Mouse (Mus musculus) kidney, adult 2 months (tissue): Measurements from ENCODE around the gene Hes6. TPM values are rescaled to one million over a fixed set of nuclear protein-coding genes. Genes with fewer than 3 reads are reported as not detected.
A peak's percentile ranks its signal among the peaks of the same experiment; 100 is the strongest.

Source experiments
- DNase-seq: peaks from one replicate; pipeline ENCODE4 v3.0.0; 2021
- H3K27ac ChIP-seq: fragments of 200-500 bp; 2 replicates; pipeline ENCODE4 v1.5.1; 2012; ENCODE audit warnings: low read depth, low read length, control low read depth, inconsistent platforms; ENCODE audit not compliant: insufficient read depth
- H3K27me3 ChIP-seq: fragments of 200-500 bp; replicated peaks from 2 replicates; pipeline ENCODE4 v1.6.1; 2012; ENCODE audit warnings: mild to moderate bottlenecking, moderate library complexity, low read length, inconsistent platforms; ENCODE audit not compliant: control insufficient read depth, insufficient read depth
- H3K36me3 ChIP-seq: fragments of 200-500 bp; 2 replicates; pipeline ENCODE4 v1.6.1; 2012; ENCODE audit warnings: mild to moderate bottlenecking, moderate library complexity, low read length, inconsistent platforms; ENCODE audit not compliant: control insufficient read depth, insufficient read depth
- H3K4me1 ChIP-seq: fragments of 200-500 bp; 2 replicates; pipeline ENCODE4 v1.6.1; 2011; ENCODE audit warnings: low read length; ENCODE audit not compliant: control insufficient read depth, insufficient read depth
- H3K4me3 ChIP-seq: fragments of 200-500 bp; 2 replicates; pipeline ENCODE4 v1.5.1; 2011; ENCODE audit warnings: mild to moderate bottlenecking, low read depth, low read length, control low read depth; ENCODE audit not compliant: insufficient read depth
- CTCF ChIP-seq: fragments of 200-500 bp; conservative IDR thresholded peaks from 2 replicates; pipeline ENCODE4 v1.5.1; 2011; ENCODE audit warnings: low read depth, mild to moderate bottlenecking, control low read depth, low read length, moderate library complexity, mixed read lengths; ENCODE audit not compliant: insufficient read depth, insufficient read length
- POLR2A ChIP-seq: fragments of 200-500 bp; IDR thresholded peaks from one replicate; pipeline ENCODE4 v1.6.1; 2011; ENCODE audit warnings: low read depth, low read length, control low read depth
- WGBS: fragments of 180-500 bp; shearing (Covaris S2); methylation state at CpG from one replicate; pipeline ENCODE4 v1.1.7; 2018; 5-methylcytosine and 5-hydroxymethylcytosine counted together
- polyA plus RNA-seq: library from polyadenylated mRNA; depleted of rRNA; stranded (reverse); fragments of >200 nt; gene quantifications from 2 replicates; pipeline ENCODE4 v1.2.3, GENCODE M21; 2012

Gene Hes6
- polyA plus RNA-seq, 1 experiment, result 64.1 TPM

GRCm38 (mm10) chr1:91457698-91458097 lies 43.9 kb upstream of the Hes6 start:
- peaks cover 55% of the 10 kb centered on the region for H3K4me1 ChIP-seq

DNA sequence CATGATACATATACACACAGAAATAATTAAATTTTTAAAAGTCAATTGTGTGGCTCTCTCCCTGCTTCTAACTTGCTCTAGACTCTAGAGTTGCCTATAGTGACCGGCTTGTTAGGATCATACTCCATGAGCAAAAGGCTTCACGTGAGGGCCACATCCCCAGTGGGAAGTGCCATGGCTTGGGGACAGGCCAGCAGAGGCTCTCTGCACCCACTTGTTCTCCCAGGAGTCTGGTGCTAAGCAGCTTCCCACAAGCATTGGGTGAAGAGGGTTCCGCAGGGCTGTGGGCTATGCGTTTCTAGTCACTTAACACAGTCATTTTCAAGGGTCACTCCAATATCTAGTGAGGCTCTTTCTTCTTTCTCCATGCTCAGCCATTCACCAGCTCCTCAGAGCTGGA lies 43.3 kb upstream of the Hes6 start:
- H3K4me1 ChIP-seq, result peaks cover 61% of the 10 kb centered on the region
- peak overlapping the region; percentile 96 for H3K27ac ChIP-seq
- H3K36me3 ChIP-seq, result no peaks in the 10 kb centered on the region
- WGBS, result 80% methylated on average over 4 of the region's 4 CpGs
- H3K27me3 ChIP-seq, result no peaks in the 10 kb centered on the region
- no peak for TF ChIP-seq POLR2A
- TF ChIP-seq CTCF, result no peak
- no peak for DNase-seq
- no peak overlapping the region for H3K4me3 ChIP-seq

More at GRCm38 (mm10) chr1:91457698-91458097, 43.9 kb upstream of the Hes6 start:
- Histone ChIP-seq H3K27me3 (no peaks in the 10 kb centered on the region), H3K36me3 (no peaks in the 10 kb centered on the region), H3K4me3 (peak overlapping the region; percentile 74; the same call in 1 of the 2 replicates), H3K27ac (peak overlapping the region; percentile 96)
- no peak for DNase-seq
- TF ChIP-seq CTCF (no peak), POLR2A (no peak)
- 25% methylated on average over 5 of the region's 5 CpGs for WGBS

DNA sequence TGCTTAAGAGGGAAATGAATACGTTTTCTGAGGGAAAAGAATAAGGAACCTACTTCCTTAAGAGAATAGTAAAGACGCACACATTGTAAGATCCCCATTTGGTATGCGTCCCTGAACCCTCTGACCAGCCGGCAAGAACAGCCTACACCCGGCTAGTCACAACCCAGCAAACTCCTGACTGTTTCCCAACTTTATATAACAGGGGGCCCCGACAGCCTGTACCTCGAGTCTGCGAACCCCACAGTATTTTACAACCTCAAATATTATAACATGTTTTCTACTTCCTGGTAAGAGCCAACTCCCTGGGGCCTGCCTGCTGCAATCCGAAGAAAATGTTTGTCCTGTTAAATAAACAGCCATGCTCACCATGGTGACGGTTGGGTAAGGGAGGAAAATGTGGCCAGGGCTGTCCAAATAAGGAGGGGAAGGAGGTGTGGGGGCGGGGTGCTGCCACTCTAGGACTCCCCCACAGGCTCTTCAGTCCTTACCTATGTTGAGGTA lies 42.5 kb upstream of the Hes6 start:
- H3K36me3 ChIP-seq, result no peaks in the 10 kb centered on the region
- peak; percentile 81 for DNase-seq
- peak overlapping the region; percentile 96 for H3K27ac ChIP-seq
- WGBS, result 8% methylated on average over 11 of the region's 11 CpGs
- TF ChIP-seq CTCF (no peak), POLR2A (no peak)
- H3K4me1 ChIP-seq, result peaks cover 69% of the 10 kb centered on the region
- no peak overlapping the region for H3K4me3 ChIP-seq
- H3K27me3 ChIP-seq, result no peaks in the 10 kb centered on the region

DNA sequence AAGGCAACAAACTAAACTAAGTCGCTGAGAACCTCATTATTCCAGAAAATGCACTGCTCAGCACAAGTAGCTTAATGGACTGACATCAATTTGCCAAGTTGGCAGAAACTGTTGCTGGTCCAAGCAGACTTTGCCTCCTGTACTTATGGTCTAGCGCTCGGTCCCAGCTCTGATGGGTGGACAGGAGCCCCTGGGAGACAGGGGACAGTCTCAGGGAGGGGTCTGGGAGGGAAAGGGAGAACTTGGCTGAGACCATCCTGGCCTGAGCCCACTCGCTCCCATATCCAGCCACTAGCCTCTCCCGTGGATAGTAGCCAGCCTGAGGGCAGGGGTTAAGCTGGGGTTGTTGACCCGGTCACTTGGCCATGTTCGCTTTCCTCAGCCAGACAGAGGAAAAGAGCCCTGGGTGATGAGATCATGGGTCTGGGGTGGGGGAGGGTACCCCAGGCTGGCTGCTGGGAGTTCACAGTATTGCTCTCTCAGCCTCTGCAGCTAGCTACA lies 41.9 kb upstream of the Hes6 start:
- Histone ChIP-seq H3K4me3 (0 out of 2 replicates have a peak overlapping the region, but pooled peaks have one; percentile 1), H3K27me3 (no peaks in the 10 kb centered on the region), H3K27ac (peak overlapping the region; percentile 96), H3K36me3 (no peaks in the 10 kb centered on the region), H3K4me1 (peaks cover 71% of the 10 kb centered on the region)
- 10% methylated on average over 7 of the region's 7 CpGs for WGBS
- peak; percentile 94 for DNase-seq
- no peak for TF ChIP-seq POLR2A

DNA sequence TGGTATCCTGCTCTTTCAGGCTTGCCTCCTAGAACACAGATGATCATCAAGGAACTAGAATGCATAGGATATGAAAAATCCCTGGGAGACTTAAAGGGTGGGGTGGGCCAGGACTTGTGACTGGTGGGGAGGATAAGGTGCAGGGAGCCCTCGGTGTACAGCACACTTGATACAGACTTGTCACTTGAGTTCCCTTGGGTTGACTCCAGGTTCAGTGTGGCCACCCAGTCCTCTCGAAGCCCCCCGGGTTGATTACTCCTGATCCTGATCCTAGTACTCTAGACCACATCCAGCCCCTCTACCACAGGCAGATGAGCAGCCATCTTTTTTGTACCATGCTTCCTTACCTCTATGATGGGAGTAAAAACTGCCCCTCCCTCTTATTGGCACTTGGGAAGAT lies 41.1 kb upstream of the Hes6 start:
- no peak for DNase-seq
- 79% methylated on average over 3 of the region's 3 CpGs for WGBS
- no peaks in the 10 kb centered on the region for H3K36me3 ChIP-seq
- H3K4me3 ChIP-seq, result no peak overlapping the region
- peaks cover 65% of the 10 kb centered on the region for H3K4me1 ChIP-seq
- H3K27me3 ChIP-seq, result no peaks in the 10 kb centered on the region
- H3K27ac ChIP-seq, result peak overlapping the region; percentile 96
- TF ChIP-seq POLR2A (no peak), CTCF (no peak)

- no peak overlapping the region for H3K4me3 ChIP-seq
- WGBS, result 47% methylated on average over 3 of the region's 3 CpGs
- H3K27me3 ChIP-seq, result no peaks in the 10 kb centered on the region
- DNase-seq, result peak; percentile 63
- TF ChIP-seq POLR2A (no peak), CTCF (no peak)
- H3K27ac ChIP-seq, result peak overlapping the region; percentile 46
- peaks cover 63% of the 10 kb centered on the region for H3K4me1 ChIP-seq
- H3K36me3 ChIP-seq, result no peaks in the 10 kb centered on the region
Measured at GRCm38 (mm10) chr1:91454366-91454765, 40.5 kb upstream of the Hes6 start.

GRCm38 (mm10) chr1:91453932-91454331 lies 40.1 kb upstream of the Hes6 start:
- H3K4me3 ChIP-seq, result no peak overlapping the region
- DNase-seq, result no peak
- H3K4me1 ChIP-seq, result peaks cover 68% of the 10 kb centered on the region

More at GRCm38 (mm10) chr1:91453932-91454331, 40.1 kb upstream of the Hes6 start:
- 70% methylated on average over 9 of the region's 9 CpGs for WGBS
- no peak for TF ChIP-seq CTCF
- TF ChIP-seq POLR2A, result no peak
- H3K36me3 ChIP-seq, result no peaks in the 10 kb centered on the region
- H3K27ac ChIP-seq, result peak overlapping the region; percentile 18
- H3K27me3 ChIP-seq, result no peaks in the 10 kb centered on the region
